Mouse (Mus musculus): Measurements from ENCODE around the gene Acp7. TPM values are rescaled to one million over a fixed set of nuclear protein-coding genes. Genes with fewer than 3 reads are reported as not detected.
A peak's percentile ranks its signal among the peaks of the same experiment; 100 is the strongest.

The Acp7 gene
- polyA plus RNA-seq, 1 experiment from 2014 or later = 0.18 TPM

DNA sequence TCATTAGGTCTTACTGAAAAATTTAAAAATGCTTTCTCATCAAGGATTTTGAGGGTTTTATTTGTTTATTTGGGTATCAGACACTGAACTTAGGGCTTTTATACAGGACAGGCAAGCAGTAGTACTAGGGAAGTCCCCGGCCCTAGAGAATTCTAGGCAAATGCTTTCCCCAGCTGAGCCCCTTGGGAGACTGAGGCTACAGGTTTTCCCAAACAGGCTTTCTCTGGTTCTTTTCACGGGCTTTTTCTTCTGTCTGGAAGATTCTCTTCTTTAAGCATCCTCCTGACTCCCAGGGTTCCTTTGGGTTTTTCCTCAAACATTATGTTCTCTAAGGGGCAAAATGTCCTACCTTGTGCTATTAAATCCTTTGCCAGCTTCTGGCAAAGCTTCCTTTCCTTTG is 32.2 kb downstream of the Acp7 start:
- Histone ChIP-seq H3K4me2 (replicated peaks) (no peak overlapping the region), H3K9ac (no peak overlapping the region), H3K27me3 (no peaks in the 10 kb centered on the region), H3K36me3 (0 out of 2 replicates have a peak, but pooled peaks cover 2% of the 10 kb centered on the region), H3K4me1 (peaks cover 24% of the 10 kb centered on the region), H3K4me3 (no peak overlapping the region), H3K27ac (no peak overlapping the region), H3K9me3 (no peaks in the 10 kb centered on the region)
- WGBS = 64% methylated on average over 2 of the region's 2 CpGs
- no peak for ATAC-seq (ENCODE audit: insufficient number of reproducible peaks, insufficient read depth, low FRiP score, low TSS enrichment)

DNA sequence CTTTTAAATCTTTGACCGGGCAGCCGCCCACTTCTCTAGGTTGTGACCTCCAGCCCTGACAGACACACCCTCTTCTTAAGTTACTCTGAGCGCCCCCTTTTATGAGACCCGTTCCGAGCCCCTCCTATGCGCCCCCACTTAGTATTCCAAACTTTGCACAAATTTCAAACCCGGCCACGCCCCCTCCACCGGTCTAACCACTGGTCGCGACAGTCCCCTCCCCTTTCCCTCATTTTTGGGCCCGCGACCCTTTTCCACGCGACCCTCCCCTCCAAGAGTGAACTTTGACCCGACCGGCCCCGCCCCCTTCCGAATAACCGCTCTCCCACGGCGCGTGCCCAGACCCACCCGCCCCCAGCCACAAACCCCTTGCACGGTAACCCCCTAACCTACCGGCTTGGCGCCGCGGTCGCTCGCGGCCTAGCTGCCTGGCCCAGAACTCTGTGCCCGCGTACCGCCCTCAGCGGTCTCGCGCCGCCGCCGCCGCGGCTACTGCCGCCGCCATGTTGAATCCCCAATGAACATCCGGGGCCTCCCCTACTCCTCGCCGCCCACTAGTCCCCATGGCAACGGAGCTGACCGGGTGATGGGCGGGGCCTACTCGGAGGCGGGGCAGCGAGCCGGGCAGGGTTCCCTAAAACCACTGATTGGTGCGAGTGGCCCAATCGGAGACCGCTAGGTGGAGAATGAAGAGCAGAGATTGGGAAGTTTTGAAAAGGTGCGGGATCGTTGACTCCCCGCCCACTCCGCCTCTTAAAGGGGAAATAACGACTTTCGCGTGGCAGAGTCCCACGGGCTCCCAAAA is 33.3 kb downstream of the Acp7 start, which contains the start of the genes Samd4b and Pak4:
Gene Samd4b, minus strand, starts transcription at position 503 of the 805 bp plus-strand sequence.
Gene Pak4, minus strand, starts transcription at position 544 of the 805 bp plus-strand sequence.
- ATAC-seq (ENCODE audit: insufficient number of reproducible peaks, insufficient read depth, low FRiP score, low TSS enrichment) = peak; percentile 90
- H3K9me3 ChIP-seq = no peaks in the 10 kb centered on the region

DNA sequence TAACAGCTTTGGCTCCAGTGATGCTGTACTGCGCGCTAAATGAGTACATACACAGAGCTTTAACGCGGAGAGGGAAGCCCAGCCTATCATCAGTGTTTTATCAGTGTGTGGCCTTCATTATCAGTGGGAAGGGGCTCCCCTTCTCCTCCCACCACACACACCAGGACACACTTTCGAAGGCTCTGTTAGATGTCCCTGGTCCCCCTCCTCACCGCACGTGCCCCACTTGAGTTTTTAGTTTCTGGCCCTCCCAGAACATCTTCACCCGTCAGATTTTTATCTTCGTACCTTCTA is 33.9 kb downstream of the Acp7 start:
- H3K27me3 ChIP-seq = no peaks in the 10 kb centered on the region
- 7% methylated on average over 9 of the region's 9 CpGs for WGBS
- peak overlapping the region; percentile 63 for H3K4me3 ChIP-seq
- peak overlapping the region; percentile 58 for H3K9ac ChIP-seq
- H3K4me2 ChIP-seq (replicated peaks) = peak overlapping the region; percentile 76
- no peaks in the 10 kb centered on the region for H3K9me3 ChIP-seq
- peak; percentile 8; the same call in 1 of the 2 replicates for ATAC-seq (ENCODE audit: insufficient number of reproducible peaks, insufficient read depth, low FRiP score, low TSS enrichment)
- peaks cover 40% of the 10 kb centered on the region for H3K4me1 ChIP-seq
- H3K36me3 ChIP-seq = 0 out of 2 replicates have a peak, but pooled peaks cover 2% of the 10 kb centered on the region
- H3K27ac ChIP-seq = peak overlapping the region; percentile 84

More for the DNA sequence above, 33.3 kb downstream of the Acp7 start, which contains the start of the genes Samd4b and Pak4:
- peak within 1 kb of the TSS; percentile 58 for H3K9ac ChIP-seq
- H3K4me3 ChIP-seq = peak within 1 kb of the TSS; percentile 63
- WGBS = under 1% methylated on average over 66 of the region's 66 CpGs
- H3K4me1 ChIP-seq = peaks cover 35% of the 10 kb centered on the region
- H3K36me3 ChIP-seq = 0 out of 2 replicates have a peak, but pooled peaks cover 2% of the 10 kb centered on the region
- H3K4me2 ChIP-seq (replicated peaks) = peak within 1 kb of the TSS; percentile 76
- H3K27ac ChIP-seq = peak within 1 kb of the TSS; percentile 84
- no peaks in the 10 kb centered on the region for H3K27me3 ChIP-seq

DNA sequence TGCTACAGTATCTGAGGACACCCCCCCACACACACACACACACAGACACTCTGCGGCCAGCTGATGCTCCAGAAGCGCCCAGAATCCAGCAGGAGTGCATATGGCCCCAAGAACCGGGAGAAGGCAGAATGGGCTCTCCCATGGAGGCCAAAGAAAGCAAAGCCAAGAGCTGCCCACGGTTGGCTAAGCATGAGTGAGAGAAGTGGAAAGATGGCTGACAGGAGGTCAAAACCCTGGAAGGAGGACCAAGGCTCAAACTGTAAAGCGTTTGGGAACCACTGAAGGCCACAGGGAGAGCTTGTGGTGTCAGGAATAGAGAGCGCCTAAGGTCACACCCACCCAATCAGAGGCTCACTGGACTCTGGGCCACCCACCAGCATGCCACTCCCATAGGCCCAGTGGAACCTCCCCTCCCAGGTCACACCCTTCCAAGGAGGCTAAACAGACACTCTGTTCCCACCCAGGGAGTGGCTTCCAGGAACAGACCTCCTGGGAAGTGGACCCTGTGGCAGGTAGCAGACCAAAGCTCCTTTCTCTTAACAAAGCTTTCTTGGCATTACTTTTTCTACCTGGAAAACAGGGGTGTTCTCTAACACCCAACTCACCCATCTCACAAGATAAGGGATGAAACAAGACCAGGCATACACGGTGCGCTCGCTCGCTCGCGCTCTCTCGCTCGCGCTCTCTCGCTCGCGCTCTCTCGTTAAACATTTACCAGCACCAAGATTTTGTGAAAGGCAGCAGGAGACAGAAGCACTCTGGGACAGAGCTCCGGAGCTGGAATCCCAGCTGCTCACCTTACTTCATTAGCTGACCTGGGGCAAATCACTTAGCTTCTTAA is 34.5 kb downstream of the Acp7 start:
- Histone ChIP-seq H3K27ac (peak overlapping the region; percentile 84; the same call in 1 of the 2 replicates), H3K9me3 (no peaks in the 10 kb centered on the region), H3K4me2 (replicated peaks) (peak overlapping the region; percentile 76), H3K9ac (peak overlapping the region; percentile 58), H3K4me1 (peaks cover 45% of the 10 kb centered on the region), H3K27me3 (no peaks in the 10 kb centered on the region), H3K4me3 (peak overlapping the region; percentile 63), H3K36me3 (0 out of 2 replicates have a peak, but pooled peaks cover 2% of the 10 kb centered on the region)
- ATAC-seq (ENCODE audit: insufficient number of reproducible peaks, insufficient read depth, low FRiP score, low TSS enrichment) = no peak
- WGBS = 48% methylated on average over 20 of the region's 20 CpGs

DNA sequence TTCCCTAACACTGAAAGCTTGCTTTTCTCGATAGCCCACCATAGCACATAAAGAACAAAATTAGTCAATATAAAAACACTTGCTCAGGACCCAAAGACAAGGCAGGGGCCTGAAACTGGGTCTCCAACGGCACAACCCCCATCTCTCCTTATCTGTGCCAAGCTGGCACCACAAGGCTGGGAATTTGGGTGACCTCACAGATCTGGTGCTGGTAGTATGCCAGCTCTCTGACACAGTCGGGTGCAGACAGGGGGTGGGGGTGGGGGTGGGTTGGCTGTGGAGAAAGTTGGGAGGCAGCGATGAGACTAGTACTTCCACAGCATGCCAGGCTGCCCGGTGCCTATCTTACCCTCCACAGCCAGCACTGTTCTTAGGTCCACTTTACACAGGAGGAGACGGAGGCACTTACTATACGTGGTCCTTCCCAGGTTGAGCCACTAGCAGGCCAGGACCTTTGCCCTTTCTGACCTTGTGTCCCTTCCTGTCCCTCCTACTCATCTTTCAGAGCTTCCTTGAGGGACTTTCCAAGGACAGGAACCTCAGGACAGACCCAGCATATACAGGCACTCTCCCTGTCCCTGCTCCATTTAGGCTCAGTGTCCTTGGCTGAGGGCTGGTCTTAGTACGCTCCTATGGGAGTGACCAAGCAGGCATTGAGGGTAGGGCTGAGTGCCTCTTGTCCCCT is 35.2 kb downstream of the Acp7 start:
- WGBS = 68% methylated on average over 8 of the region's 8 CpGs
- Histone ChIP-seq H3K9ac (0 out of 2 replicates have a peak overlapping the region, but pooled peaks have one; percentile 58), H3K4me1 (peaks cover 49% of the 10 kb centered on the region)

DNA sequence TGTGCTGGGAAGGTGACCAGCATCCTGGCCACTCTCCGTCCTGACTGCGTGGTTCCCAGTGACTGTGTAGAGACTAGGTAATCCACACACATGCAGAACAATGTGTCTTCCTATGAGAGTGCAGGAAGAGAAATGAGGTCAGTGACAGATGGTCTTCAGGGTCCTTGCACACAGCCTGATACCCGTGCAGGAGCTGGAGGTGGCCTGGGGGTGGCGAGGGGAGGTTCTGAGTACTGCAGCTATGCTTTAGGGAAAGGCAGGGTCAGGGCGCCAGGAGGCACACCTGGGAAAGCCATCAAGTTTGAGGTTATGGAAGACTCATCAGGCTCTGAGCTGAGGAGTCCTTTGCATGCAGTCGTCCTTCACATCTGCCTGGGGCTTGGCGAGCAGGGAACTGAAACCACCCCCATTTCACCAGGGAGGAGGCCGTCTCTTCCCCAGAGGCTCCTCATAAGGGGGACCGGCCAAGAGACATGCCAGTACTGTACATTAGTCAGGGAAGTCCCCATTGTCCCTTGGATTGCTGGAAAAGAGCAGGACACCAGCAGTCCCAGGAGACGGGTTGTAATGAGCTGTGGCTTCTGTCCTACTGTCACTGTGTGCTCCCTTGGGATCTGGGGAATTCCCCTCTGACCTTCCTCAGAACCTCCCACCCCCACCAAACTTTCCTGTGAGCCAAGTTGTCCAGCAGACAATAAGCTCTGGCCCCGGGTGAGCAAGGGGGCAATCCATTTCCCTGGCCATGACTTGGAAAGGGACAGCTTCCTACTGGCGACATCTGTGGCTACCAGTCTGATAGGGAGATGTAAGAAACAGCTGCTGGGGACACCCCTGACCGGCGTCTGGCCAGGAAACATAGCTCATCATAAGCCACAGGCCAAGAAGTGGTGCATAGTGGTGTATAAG is 37.7 kb downstream of the Acp7 start:
- ATAC-seq (ENCODE audit: insufficient number of reproducible peaks, insufficient read depth, low FRiP score, low TSS enrichment) = no peak
- peak overlapping the region; percentile 47; the same call in 1 of the 2 replicates for H3K27ac ChIP-seq
- no peak overlapping the region for H3K9ac ChIP-seq
- no peaks in the 10 kb centered on the region for H3K9me3 ChIP-seq
- H3K4me3 ChIP-seq = no peak overlapping the region
- H3K27me3 ChIP-seq = no peaks in the 10 kb centered on the region
- peaks cover 59% of the 10 kb centered on the region for H3K4me1 ChIP-seq
- peaks cover 4% of the 10 kb centered on the region; the same call in 1 of the 2 replicates for H3K36me3 ChIP-seq
- no peak overlapping the region for H3K4me2 ChIP-seq (replicated peaks)
- WGBS = 50% methylated on average over 14 of the region's 14 CpGs

More for the DNA sequence above, 35.2 kb downstream of the Acp7 start:
- no peak for ATAC-seq (ENCODE audit: insufficient number of reproducible peaks, insufficient read depth, low FRiP score, low TSS enrichment)
- Histone ChIP-seq H3K9me3 (no peaks in the 10 kb centered on the region), H3K4me3 (peak overlapping the region; percentile 63; the same call in 1 of the 2 replicates), H3K27me3 (no peaks in the 10 kb centered on the region), H3K36me3 (0 out of 2 replicates have a peak, but pooled peaks cover 4% of the 10 kb centered on the region), H3K27ac (0 out of 2 replicates have a peak overlapping the region, but pooled peaks have one; percentile 0), H3K4me2 (replicated peaks) (peak overlapping the region; percentile 76)

DNA sequence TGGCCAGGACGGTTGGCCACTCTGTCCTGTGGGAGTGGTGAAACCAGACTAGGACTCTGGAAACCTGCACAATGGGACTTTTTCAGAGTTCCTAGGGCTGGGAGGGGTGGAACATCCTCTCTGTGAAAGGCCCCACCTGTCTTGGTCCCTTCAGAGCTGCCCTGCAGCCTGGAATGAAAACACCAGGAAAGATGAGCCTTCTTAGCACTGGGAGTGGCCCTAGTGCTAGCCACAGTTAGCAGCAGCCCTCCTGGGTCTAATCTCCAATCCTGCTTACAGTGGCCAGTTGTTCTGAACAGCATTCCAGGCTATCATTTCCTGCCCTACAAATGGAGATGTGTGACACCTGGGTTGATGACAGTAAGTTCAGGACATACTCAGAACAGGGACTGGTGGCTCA is 39.3 kb downstream of the Acp7 start:
- Histone ChIP-seq H3K27ac (no peak overlapping the region), H3K9me3 (no peaks in the 10 kb centered on the region), H3K9ac (no peak overlapping the region), H3K36me3 (peaks cover 4% of the 10 kb centered on the region; the same call in 1 of the 2 replicates), H3K4me2 (replicated peaks) (no peak overlapping the region), H3K27me3 (no peaks in the 10 kb centered on the region), H3K4me1 (peaks cover 70% of the 10 kb centered on the region), H3K4me3 (no peak overlapping the region)
- WGBS = 36% methylated on average over 1 of the region's 1 CpGs
- no peak for ATAC-seq (ENCODE audit: insufficient number of reproducible peaks, insufficient read depth, low FRiP score, low TSS enrichment)

DNA sequence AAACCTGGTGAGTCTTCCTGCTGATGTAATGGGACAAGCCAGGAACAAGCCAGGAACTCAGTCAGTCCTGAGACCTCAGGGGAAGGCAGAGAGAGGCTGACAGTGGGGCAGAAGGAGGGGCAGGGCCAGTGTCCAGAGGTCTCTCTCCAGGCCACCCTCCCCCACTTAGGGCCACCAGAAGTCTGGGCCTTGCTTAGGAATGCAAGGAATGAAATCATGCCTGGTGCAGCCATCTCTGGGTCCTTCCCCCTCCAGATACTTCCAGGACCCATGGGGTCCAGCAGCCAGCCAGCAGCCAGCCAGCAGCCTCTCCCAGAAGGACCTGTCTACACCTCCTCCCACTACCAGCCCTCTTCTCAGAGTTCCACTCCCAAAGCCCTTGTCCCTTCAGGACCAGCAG is 43.5 kb downstream of the Acp7 start:
- no peak overlapping the region for H3K4me3 ChIP-seq
- H3K27me3 ChIP-seq = no peaks in the 10 kb centered on the region
- H3K36me3 ChIP-seq = peaks cover 2% of the 10 kb centered on the region; the same call in 1 of the 2 replicates
- peak overlapping the region; percentile 63; the same call in 1 of the 2 replicates for H3K27ac ChIP-seq
- peak; percentile 5; the same call in 1 of the 2 replicates for ATAC-seq (ENCODE audit: insufficient number of reproducible peaks, insufficient read depth, low FRiP score, low TSS enrichment)
- peaks cover 59% of the 10 kb centered on the region for H3K4me1 ChIP-seq
- H3K4me2 ChIP-seq (replicated peaks) = no peak overlapping the region
- H3K9ac ChIP-seq = 0 out of 2 replicates have a peak overlapping the region, but pooled peaks have one; percentile 12
- no peaks in the 10 kb centered on the region for H3K9me3 ChIP-seq

DNA sequence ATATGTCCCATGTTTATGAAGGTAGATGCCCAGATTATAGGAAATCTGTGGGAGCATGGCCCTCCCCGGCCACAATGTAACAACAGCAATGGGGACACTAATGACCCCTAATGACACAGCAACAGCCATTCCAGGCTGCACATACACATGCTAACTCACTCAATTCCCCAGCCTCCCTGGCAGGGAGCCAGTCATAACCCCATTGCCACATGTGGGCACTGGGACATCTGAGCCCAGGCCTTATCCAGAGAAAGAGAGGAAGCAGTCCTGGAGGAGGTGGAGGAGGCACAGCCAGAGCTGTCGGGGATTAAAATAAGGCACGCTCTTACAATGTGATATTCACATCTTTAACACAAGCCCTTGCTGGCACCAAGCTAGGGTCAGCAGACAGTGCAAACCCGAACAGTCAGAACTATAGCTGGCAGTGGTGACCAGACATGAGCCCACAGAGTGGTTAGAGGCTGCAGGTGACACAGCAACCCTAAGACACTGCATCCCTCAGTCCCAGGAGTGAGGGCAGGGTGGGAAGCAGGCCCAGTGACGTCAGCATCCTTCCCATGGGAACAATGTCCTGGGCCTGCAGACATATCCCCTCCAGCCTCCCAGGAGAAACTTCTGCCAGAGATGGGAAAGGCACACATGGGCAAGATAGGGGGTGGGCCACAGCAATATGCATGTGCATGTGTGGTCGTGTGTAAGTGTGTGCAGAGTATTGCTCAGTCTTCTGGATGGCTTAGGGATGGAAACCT is 44.3 kb downstream of the Acp7 start:
- WGBS = 50% methylated on average over 6 of the region's 6 CpGs
- Histone ChIP-seq H3K9me3 (no peaks in the 10 kb centered on the region), H3K4me1 (peaks cover 53% of the 10 kb centered on the region), H3K27me3 (no peaks in the 10 kb centered on the region), H3K27ac (peak overlapping the region; percentile 63; the same call in 1 of the 2 replicates), H3K36me3 (peaks cover 2% of the 10 kb centered on the region; the same call in 1 of the 2 replicates), H3K9ac (no peak overlapping the region), H3K4me3 (no peak overlapping the region), H3K4me2 (replicated peaks) (no peak overlapping the region)
- ATAC-seq (ENCODE audit: insufficient number of reproducible peaks, insufficient read depth, low FRiP score, low TSS enrichment) = no peak

DNA sequence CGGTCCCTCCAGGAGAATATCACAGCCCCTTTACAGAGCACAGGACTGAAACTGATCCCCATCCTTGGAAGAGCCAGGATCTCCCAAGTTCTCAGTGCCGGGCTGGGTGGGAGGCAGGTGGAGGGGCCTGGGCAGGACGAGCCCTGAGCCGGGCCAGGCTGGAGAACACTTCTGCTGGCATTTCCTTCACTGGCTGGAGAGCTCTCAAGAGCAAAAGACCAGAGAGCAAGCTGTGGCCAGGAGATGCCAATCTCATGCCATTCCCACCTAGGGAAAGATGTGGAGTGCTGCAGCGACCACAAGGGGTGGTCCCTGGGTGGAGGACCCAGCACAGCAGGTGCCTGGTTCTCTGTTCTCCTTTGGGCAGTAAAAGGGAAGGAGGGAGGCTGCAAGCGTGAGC is 46.1 kb downstream of the Acp7 start:
- H3K36me3 ChIP-seq = no peaks in the 10 kb centered on the region; the same call in 1 of the 2 replicates
- no peak overlapping the region for H3K27ac ChIP-seq
- ATAC-seq (ENCODE audit: insufficient number of reproducible peaks, insufficient read depth, low FRiP score, low TSS enrichment) = no peak
- H3K4me2 ChIP-seq (replicated peaks) = no peak overlapping the region
- peaks cover 51% of the 10 kb centered on the region for H3K4me1 ChIP-seq
- WGBS = 70% methylated on average over 6 of the region's 6 CpGs
- H3K9ac ChIP-seq = no peak overlapping the region
- H3K27me3 ChIP-seq = no peaks in the 10 kb centered on the region
- no peak overlapping the region for H3K4me3 ChIP-seq
- no peaks in the 10 kb centered on the region for H3K9me3 ChIP-seq
